Mouse (Mus musculus) embryo, embryonic 10.5 days (tissue): ENCODE data around the gene Usb1.

Experiments
- DNase-seq: peaks from one replicate; pipeline ENCODE4 v3.0.0-alpha.2; 2015; ENCODE audit warnings: low spot score

Gene Usb1

GRCm38 (mm10) chr8:95336363-95336762 lies 4.3 kb downstream of the Usb1 start:
- DNase-seq, result no peak

GRCm38 (mm10) chr8:95341721-95342120 lies 9.6 kb downstream of the Usb1 start:
- DNase-seq, result no peak

- DNase-seq, result no peak
Observed at GRCm38 (mm10) chr8:95344668-95345067, 12.6 kb downstream of the Usb1 start.

GRCm38 (mm10) chr8:95346643-95347545 lies 14.8 kb downstream of the Usb1 start:
- DNase-seq, result peak; percentile 92

GRCm38 (mm10) chr8:95348356-95348755 lies 16.3 kb downstream of the Usb1 start:
- no peak for DNase-seq

- DNase-seq, result no peak
Observed at GRCm38 (mm10) chr8:95348811-95349630, 16.9 kb downstream of the Usb1 start.

GRCm38 (mm10) chr8:95351461-95351860 lies 19.4 kb downstream of the Usb1 start:
- DNase-seq, result peak; percentile 78

GRCm38 (mm10) chr8:95352151-95352870 lies 20.2 kb downstream of the Usb1 start, which contains the start of gene Mmp15:
Mmp15 (plus strand) TSS chr8:95352268.
- peak; percentile 84 for DNase-seq

GRCm38 (mm10) chr8:95352871-95353866 lies 21.1 kb downstream of the Usb1 start:
- peak; percentile 78 for DNase-seq

- no peak for DNase-seq
Observed at GRCm38 (mm10) chr8:95354606-95355005, 22.5 kb downstream of the Usb1 start.

GRCm38 (mm10) chr8:95358550-95359411 lies 26.7 kb downstream of the Usb1 start:
- no peak for DNase-seq

- DNase-seq, result no peak
Observed at GRCm38 (mm10) chr8:95360181-95361015, 28.3 kb downstream of the Usb1 start.

GRCm38 (mm10) chr8:95361016-95361341 lies 28.9 kb downstream of the Usb1 start:
- no peak for DNase-seq

- DNase-seq, result no peak
Observed at GRCm38 (mm10) chr8:95362272-95362671, 30.2 kb downstream of the Usb1 start.

GRCm38 (mm10) chr8:95363849-95364248 lies 31.8 kb downstream of the Usb1 start:
- DNase-seq, result no peak

- peak; percentile 54 for DNase-seq
Observed at GRCm38 (mm10) chr8:95369581-95370326, 37.7 kb downstream of the Usb1 start.

GRCm38 (mm10) chr8:95373389-95374002 lies 41.4 kb downstream of the Usb1 start:
- DNase-seq, result no peak

GRCm38 (mm10) chr8:95374429-95374828 lies 42.3 kb downstream of the Usb1 start:
- DNase-seq, result no peak
